Mouse (Mus musculus) ES-E14 (cell line): ENCODE data around the gene Grin2b. TPM values are rescaled to one million over a fixed set of nuclear protein-coding genes. Genes with fewer than 3 reads are reported as not detected.
A peak's percentile ranks its signal among the peaks of the same experiment; 100 is the strongest.
"Not testable (repeated sequence)": the region's sequence is repeated elsewhere in the genome, so short reads cannot be mapped to it uniquely, and the experiment has no call there.

Experiments used
- DNase-seq: peaks from one replicate; pipeline ENCODE4 v3.0.0-alpha.2; 2013; ENCODE audit warnings: low read depth, low spot score
- H3K27ac ChIP-seq: 2 replicates; pipeline ENCODE4 v1.5.1; 2012; ENCODE audit warnings: low read depth, mild to moderate bottlenecking, low read length, moderate library complexity, mixed read lengths; ENCODE audit not compliant: poor library complexity, insufficient read depth, severe bottlenecking
- H3K36me3 ChIP-seq: 2 replicates; pipeline ENCODE4 v1.6.1; 2012; ENCODE audit warnings: mild to moderate bottlenecking, low read length, moderate library complexity, mixed read lengths; ENCODE audit not compliant: control insufficient read depth, poor library complexity, insufficient read depth, severe bottlenecking
- H3K4me1 ChIP-seq, 2 experiments: fragments of 150-350 bp in 1 of 2; sonication (generic) in 1 of 2; 2 replicates each; pipeline ENCODE4 v1.6.1; 2012; ENCODE audit warnings: low read length in 2 of 2, mild to moderate bottlenecking in 1 of 2, mixed read lengths in 1 of 2; ENCODE audit not compliant: control insufficient read depth in 2 of 2, insufficient read depth in 2 of 2, poor library complexity in 1 of 2
- H3K4me3 ChIP-seq, 2 experiments: fragments of 150-350 bp in 1 of 2; sonication (generic) in 1 of 2; 2 replicates each; pipeline ENCODE4 v1.5.1; 2012; ENCODE audit warnings: low read length in 2 of 2, low read depth in 1 of 2, mild to moderate bottlenecking in 1 of 2, mixed read lengths in 1 of 2; ENCODE audit not compliant: insufficient read depth in 1 of 2, poor library complexity in 1 of 2, severe bottlenecking in 1 of 2
- H3K9ac ChIP-seq: 2 replicates; pipeline ENCODE4 v1.6.1; 2012; ENCODE audit warnings: low read depth, mild to moderate bottlenecking, low read length, mixed read lengths; ENCODE audit not compliant: poor library complexity, insufficient read depth, severe bottlenecking
- H3K9me3 ChIP-seq: fragments of 150-350 bp; sonication (generic); 2 replicates; pipeline ENCODE4 v1.6.1; 2012; ENCODE audit warnings: low read depth, mild to moderate bottlenecking, low read length; ENCODE audit not compliant: control insufficient read depth, insufficient read depth
- CHD2 ChIP-seq: IDR thresholded peaks from 2 replicates; pipeline ENCODE4 v1.6.1; 2014; ENCODE audit warnings: mild to moderate bottlenecking, low read depth, low read length, inconsistent platforms
- HCFC1 ChIP-seq: IDR thresholded peaks from 2 replicates; pipeline ENCODE4 v1.6.1; 2012; ENCODE audit warnings: low read length, inconsistent platforms, borderline replicate concordance; ENCODE audit not compliant: insufficient read depth
- MAFK ChIP-seq: IDR thresholded peaks from 2 replicates; pipeline ENCODE4 v1.6.1; 2014; ENCODE audit warnings: mild to moderate bottlenecking, low read depth, low read length, inconsistent platforms; ENCODE audit not compliant: insufficient read depth
- ZC3H11A ChIP-seq: IDR thresholded peaks from 2 replicates; pipeline ENCODE4 v1.6.1; 2012; ENCODE audit warnings: low read depth, mild to moderate bottlenecking, inconsistent platforms, low read length, borderline replicate concordance
- ZNF384 ChIP-seq: IDR thresholded peaks from 2 replicates; pipeline ENCODE4 v1.6.1; 2012; ENCODE audit warnings: low read depth, low read length, inconsistent platforms
- in situ Hi-C, 2 experiments: fragments of 600-800 bp; cut with MboI; formaldehyde crosslinking; loops; one replicate each; pipeline ENCODE4 v1.15.1; 2025; ENCODE audit warnings: low sequenced_read_pairs in 2 of 2, inconsistent platforms in 1 of 2; ENCODE audit not compliant: unreplicated experiment in 2 of 2
- total RNA-seq: library from RNA; depleted of rRNA; stranded (reverse); fragments of 300-350 nt; gene quantifications from 2 replicates; pipeline ENCODE4 v1.2.3, GENCODE M21; 2012

Gene Grin2b
- total RNA-seq, 1 experiment, result 1.2 TPM

GRCm38 (mm10) chr6:135700717-135701345, 472.5 kb downstream of the Grin2b start:
- TF ChIP-seq ZC3H11A (no peak), HCFC1 (no peak), ZNF384 (no peak), MAFK (peak; percentile 97), CHD2 (no peak)
- Histone ChIP-seq H3K4me1 (0 out of 4 replicates have a peak, but pooled peaks cover 4 to 5% of the 10 kb centered on the region in 2 experiments), H3K4me3 (no peak overlapping the region), H3K36me3 (no peaks in the 10 kb centered on the region), H3K27ac (no peak overlapping the region; the same call in 1 of the 2 replicates), H3K9me3 (no peaks in the 10 kb centered on the region), H3K9ac (no peak overlapping the region)
- in situ Hi-C loops, result no loop called here
- DNase-seq, result no peak

DNA sequence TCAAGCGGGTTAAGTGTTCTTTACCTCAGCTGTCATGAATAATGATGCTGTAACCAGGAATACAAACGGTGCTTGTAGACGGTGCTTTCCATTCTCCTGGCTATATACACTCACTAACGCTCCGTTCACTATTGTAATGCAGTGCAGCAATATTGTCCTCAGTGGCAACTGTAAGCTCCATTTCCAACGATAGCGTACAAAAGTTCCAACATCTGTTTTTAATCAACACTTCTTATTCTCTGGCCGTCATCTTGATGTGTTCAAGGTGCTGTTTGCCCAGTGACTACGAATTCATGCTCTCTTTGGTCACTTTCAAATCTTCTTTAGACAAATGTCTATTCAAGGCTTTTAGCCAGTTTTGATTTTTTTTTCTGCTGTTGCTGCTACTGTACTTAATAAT, 480.8 kb downstream of the Grin2b start:
- DNase-seq, result no peak
- H3K27ac ChIP-seq, result no peak overlapping the region

GRCm38 (mm10) chr6:135691561-135691960, 481.8 kb downstream of the Grin2b start:
- no peak overlapping the region for H3K9ac ChIP-seq
- no peaks in the 10 kb centered on the region for H3K36me3 ChIP-seq
- in situ Hi-C loops, result no loop called here
- H3K4me1 ChIP-seq, result no peaks in the 10 kb centered on the region; a peak in 1 of 4 replicates
- H3K9me3 ChIP-seq, result no peaks in the 10 kb centered on the region
- no peak overlapping the region for H3K27ac ChIP-seq
- H3K4me3 ChIP-seq, result no peak overlapping the region
- TF ChIP-seq CHD2 (no peak), ZC3H11A (0 out of 2 replicates have a peak, but pooled peaks have one; percentile 24)
- no peak for DNase-seq

More for the DNA sequence above, 480.8 kb downstream of the Grin2b start:
- in situ Hi-C loops, result no loop called here
- no peak overlapping the region for H3K9ac ChIP-seq
- no peaks in the 10 kb centered on the region for H3K36me3 ChIP-seq
- H3K4me3 ChIP-seq, result no peak overlapping the region
- no peaks in the 10 kb centered on the region; a peak in 1 of 4 replicates for H3K4me1 ChIP-seq
- H3K9me3 ChIP-seq, result no peaks in the 10 kb centered on the region
- TF ChIP-seq MAFK (no peak), ZC3H11A (no peak), HCFC1 (no peak), ZNF384 (no peak), CHD2 (no peak)

- Histone ChIP-seq H3K36me3 (no peaks in the 10 kb centered on the region), H3K9me3 (no peaks in the 10 kb centered on the region), H3K4me1 (peaks cover 0 to 2% of the 10 kb centered on the region in 2 experiments; a peak in 2 of 4 replicates), H3K9ac (no peak overlapping the region), H3K4me3 (no peak overlapping the region), H3K27ac (no peak overlapping the region)
- in situ Hi-C loops, result no loop called here
- DNase-seq, result no peak
- TF ChIP-seq CHD2 (no peak), MAFK (no peak), ZC3H11A (no peak), ZNF384 (no peak), HCFC1 (no peak)
Measured at GRCm38 (mm10) chr6:135687926-135688325, 485.4 kb downstream of the Grin2b start.

DNA sequence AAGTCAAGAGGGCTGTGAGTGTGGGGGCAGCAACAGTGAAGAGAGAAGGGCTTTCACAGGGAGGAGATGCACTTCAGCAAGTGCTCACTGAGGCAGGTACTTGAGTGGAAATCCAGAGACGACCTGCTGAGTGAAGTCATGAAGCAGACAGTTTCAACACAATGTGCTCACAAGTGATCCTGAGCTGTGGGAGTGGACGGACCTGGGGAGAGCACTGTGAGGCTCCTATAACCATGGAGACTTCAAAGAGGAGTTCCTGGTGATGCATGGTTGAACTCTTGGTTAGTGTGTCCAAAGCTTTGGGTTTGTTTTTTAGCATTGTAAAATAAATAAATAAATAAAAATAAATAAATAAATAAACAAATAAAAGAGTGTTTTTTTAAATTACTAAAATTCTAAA, 489.1 kb downstream of the Grin2b start:
- in situ Hi-C loops, result no loop called here
- no peak for TF ChIP-seq HCFC1
- no peak for TF ChIP-seq CHD2
- TF ChIP-seq MAFK, result no peak
- no peak for TF ChIP-seq ZNF384
- no peak for TF ChIP-seq ZC3H11A
- Histone ChIP-seq H3K4me1 (peaks cover 12 to 14% of the 10 kb centered on the region in 2 experiments), H3K27ac (no peak overlapping the region), H3K9me3 (no peaks in the 10 kb centered on the region), H3K36me3 (no peaks in the 10 kb centered on the region), H3K4me3 (no peak overlapping the region), H3K9ac (no peak overlapping the region)
- no peak for DNase-seq

DNA sequence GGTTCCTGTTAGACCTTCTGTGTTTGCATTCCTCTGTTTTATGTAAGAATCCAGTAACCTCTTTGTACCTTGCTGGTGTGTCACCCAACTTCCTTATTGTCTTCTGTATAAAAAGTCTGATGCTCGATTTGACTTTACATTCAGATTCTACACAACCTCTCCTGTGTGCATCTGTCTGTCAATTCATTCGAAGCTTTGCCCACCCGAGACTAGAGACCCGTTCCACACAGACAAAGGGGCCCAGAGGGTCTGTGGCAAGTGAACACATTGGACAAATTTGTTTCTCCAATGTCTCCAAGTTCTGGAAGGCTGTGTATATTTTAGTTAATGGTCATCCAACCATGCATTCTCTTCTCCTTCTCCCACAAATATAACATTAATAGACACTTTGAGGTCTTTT, 491.9 kb downstream of the Grin2b start:
- H3K4me3 ChIP-seq, DNase-seq, H3K36me3 ChIP-seq, in situ Hi-C loops, H3K9ac ChIP-seq, H3K9me3 ChIP-seq: not testable (repeated sequence)
- Histone ChIP-seq H3K27ac (peak overlapping the region; percentile 95), H3K4me1 (peaks cover 12 to 14% of the 10 kb centered on the region in 2 experiments)
